Mouse (Mus musculus) cerebellum, postnatal 10 days (tissue): ENCODE results near the gene Olfr545.

ENCODE experiments used
- DNase-seq, 2 experiments: peaks; one replicate each; pipeline ENCODE4 v3.0.0; 2021; ENCODE audit warnings: mixed read lengths in 2 of 2

Olfr545 gene

DNA sequence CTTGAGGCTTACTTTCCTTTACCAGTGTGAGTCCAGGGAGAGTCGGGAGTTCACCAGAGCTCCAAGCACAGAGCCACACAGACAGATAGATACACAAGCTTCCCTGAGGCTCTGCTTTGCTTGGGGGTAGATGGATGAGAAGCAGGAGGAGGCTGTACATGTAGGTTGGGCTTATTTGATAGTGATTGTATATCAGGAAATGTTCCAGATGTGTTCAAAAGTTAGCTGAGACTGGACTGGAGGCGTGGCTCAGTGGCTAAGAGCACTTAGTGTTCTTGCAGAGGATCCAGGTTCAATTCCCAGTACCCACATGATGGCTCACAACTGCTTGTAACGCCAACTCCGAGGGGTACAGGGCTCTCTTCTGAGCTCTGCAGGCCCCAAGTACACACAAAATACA, 20.9 kb downstream of the Olfr545 start:
- no peak for DNase-seq

DNA sequence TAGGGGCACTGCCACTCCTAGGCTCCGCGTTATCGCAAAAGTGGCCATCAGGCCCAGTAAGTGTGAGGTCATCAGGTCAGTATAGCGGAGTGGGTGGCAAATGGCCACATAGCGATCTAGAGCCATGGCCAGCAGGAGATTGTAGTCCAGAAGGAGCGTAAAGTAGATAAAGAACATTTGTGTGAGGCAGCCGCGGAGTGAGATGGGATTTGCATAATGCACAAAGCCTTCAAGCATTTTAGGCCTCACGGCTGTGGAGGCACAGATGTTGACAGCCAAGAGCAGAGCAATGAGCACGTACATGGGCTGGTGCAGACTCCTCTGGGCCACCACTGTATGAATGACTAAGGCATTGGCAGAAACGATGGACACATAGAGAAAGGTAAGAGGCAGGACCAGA, 22.0 kb downstream of the Olfr545 start:
- DNase-seq, result peak in 1 of 2 experiments; percentile 5

DNA sequence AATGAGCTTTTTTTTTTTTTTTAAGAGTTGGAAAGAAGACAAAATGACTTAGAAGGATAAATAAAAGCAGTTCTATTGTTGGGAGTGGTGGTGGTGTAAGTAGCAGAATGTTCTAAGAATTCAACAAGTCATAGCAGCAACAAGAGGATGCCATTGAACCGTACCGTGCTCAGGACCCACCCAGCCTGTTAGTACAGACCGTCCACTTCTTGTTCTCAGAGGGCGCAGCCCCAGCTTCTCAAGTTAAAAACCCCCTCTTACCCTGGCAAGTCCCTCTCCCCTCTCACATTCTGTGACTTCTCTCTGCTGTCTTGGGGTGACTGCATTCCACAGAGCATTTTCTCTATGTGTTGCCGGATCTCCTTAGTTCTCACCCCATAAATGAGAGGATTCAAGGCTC, 22.8 kb downstream of the Olfr545 start:
- DNase-seq, result no peak

DNA sequence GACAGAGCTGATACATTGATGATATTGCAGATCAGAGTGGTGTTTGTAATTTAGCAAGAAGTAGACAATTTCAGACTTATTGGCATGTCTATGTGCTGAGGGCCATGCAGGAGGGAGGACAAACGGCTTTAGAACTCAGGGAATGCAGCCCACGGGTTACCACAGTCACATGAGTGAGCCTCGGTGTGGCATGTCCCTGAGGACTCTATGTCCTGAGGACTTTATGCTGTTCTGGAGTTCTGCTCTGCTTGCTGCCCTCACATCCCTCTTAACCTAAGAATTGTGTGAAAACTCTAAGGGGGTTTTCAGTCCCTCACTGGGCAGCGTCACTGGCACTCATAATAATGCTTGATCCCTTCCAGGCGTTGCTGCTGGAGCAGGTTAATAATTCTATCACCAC, 26.7 kb downstream of the Olfr545 start:
- DNase-seq, result no peak

DNA sequence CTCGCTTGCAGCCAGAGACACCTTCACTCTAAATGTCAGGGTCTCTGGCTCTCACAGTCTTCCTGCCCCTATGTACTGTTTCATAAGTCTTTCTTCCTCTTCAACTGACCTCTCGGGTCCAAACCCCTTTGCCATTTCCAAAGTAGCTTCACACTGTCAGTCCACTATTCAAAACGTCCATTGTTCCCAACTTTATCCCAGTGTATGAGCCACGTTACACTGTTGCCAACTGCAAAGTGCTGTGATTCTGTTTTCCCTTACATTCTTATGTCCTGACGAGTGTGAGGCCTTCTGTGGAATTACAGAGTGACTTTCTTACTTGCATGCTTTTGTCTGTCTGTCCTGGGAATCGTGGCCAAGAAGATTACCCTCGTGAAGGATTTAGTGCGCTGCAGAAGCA, 31.8 kb downstream of the Olfr545 start:
- no peak for DNase-seq

DNA sequence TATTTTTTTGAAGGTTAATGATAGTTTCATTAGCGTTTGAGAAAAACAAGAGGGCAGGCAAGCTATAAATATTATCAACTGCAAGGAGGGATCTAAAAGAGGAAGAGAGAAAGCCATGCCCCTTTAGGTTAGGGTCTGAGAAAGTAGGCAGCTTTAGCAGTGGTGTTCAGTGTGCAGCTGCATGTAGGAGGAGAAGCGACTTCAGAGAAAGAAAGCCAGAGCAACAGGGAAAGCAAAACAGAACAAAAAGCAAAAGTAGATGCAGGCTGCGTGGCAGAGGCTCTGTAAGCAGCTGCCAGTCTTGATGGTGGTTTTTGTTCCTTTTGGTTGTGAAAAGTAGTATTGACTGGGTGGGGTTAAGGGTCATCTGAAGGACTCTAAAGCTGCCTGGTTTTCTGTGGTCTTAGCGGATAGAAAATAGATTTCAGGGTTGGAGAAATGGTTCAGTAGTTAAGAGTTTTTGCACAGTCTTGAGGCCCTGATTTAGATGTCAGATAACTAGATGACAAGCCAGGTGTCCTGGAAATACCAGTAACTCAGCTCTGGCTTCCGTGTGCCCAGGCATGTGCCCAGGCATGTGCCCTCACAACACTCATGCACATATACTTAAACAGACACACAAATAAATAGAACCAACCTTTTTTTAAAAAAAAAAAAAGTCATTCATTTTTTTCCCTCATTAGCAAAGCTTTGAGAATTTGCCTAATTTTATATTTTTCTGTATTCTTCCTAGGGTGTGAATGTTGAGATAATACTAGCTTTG, 40.6 kb downstream of the Olfr545 start:
- no peak for DNase-seq

DNA sequence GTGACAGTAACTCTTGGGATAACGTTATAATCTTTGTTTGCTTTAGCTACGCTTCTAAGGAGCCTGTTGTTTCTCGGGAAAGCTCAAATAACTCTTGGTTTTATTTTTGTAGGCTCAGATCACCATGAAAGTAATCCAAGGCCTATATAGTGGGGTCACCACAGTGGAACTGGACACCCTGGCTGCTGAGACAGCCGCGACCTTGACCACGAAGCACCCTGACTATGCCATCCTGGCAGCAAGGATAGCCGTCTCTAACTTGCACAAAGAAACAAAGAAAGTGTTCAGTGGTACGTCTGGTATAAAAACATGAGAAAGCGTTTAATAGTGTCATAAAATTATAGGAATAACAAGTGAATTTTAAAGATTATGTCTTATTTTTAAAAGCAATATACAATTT, 52.9 kb downstream of the Olfr545 start:
- DNase-seq, result no peak

DNA sequence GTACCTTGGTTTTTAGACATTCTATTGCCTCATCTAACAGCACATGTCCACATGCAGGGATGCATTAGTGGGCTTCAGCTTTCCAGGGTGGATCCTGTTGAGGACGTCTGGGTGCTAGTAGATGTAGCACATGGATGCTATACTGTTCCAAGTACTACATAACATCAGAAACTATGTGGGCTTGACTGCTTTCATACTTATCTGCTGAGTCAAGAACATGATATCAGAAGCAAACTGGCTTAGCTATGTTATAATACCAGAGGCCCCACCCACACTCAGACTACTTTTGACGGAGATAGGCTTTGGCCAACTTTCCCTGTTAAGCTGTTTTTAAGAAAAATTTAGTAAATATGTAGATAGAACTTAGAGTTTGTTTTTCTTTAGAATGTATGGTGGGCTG, 55.1 kb downstream of the Olfr545 start:
- no peak for DNase-seq

DNA sequence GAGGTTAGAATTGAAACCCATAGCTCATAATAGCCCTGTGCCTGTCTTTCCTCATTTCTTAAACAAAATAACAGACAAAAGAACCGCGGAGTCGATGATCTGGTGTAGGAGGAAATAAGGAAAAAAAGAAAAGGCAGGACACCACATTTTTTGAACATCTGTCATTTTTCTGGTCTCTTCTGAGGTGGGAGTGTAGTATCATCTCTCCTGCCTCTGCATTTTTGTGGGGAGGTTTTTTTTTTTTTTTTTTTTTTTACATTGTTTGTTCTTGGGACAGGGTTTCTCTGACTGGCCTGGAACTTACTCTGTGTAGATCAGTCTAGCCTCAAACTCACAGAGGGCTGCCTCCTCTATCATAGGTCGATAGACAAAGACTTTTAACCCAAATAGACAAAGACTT, 56.9 kb downstream of the Olfr545 start:
- DNase-seq, result no peak

DNA sequence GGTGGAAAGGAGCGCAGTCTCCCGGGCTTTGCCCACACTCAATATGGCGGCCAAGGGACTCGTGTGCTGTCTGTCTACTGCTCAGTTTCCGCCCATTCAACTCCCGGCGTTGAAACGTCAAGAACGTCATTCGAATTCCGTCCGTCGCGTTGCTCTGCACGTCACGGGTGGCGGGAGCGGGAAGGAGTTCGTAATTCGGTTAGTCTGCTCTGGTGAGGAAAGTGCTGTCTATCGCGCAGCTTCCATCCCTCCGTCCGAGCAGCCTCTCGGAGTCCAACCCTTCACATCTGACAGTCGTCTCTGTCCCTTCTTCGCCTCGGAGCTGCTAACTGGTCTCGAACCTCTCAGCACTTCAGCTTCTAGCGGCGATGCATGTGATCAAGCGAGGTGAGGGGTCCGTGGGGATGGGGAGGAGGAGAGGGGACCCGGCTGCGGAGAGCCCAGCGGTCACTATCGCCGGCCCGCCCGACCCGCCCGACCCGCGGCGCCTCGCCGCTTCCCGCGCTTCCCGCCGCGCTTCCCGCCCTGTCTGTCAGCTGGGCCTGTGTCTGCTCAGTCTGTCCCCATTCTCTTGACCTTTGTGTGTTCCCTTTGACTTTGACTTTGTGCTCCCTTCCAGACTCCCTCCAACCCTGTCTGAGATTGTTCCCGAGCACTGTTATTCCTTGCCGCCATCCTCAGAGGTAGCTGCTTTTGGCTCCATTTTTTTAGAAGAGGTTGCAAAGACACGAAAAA, 57.5 kb downstream of the Olfr545 start, which contains the start of gene Rrm1:
Gene Rrm1 (plus strand): TSS at position 39 of the 735 bp plus-strand sequence.
- DNase-seq, result peak; percentile 97
